Mouse (Mus musculus) hindbrain, embryonic 13.5 days (tissue): ENCODE measurements at regions not wholly inside any gene's neighbourhood (a gene's known extent, or its start where the extent isn't known, plus 50 kb on each side); places are given as distances from the start of the nearest gene placed in this dataset.

Experiments
- ATAC-seq: fragments of 200-750 bp; cut with Nextera tagmentation; 2 replicates; pipeline ENCODE4 v1.8.0; 2017; ENCODE audit warnings: moderate TSS enrichment; ENCODE audit not compliant: low FRiP score
- H3K27ac ChIP-seq: fragments of 300-500 bp; sonication (generic); 2 replicates; pipeline ENCODE4 v1.5.1; 2015; ENCODE audit warnings: inconsistent platforms, mild to moderate bottlenecking, moderate library complexity
- H3K27me3 ChIP-seq: fragments of 300-500 bp; sonication (generic); 2 replicates; pipeline ENCODE4 v1.6.1; 2015; ENCODE audit warnings: mild to moderate bottlenecking, inconsistent platforms
- H3K36me3 ChIP-seq: fragments of 300-500 bp; sonication (generic); 2 replicates; pipeline ENCODE4 v1.6.1; 2015; ENCODE audit warnings: mild to moderate bottlenecking, inconsistent platforms
- H3K4me1 ChIP-seq: fragments of 300-500 bp; sonication (generic); replicated peaks from 2 replicates; pipeline ENCODE4 v1.6.1; 2015; ENCODE audit warnings: inconsistent platforms
- H3K4me2 ChIP-seq: fragments of 300-500 bp; sonication (generic); 2 replicates; pipeline ENCODE4 v1.6.1; 2015; ENCODE audit warnings: inconsistent platforms, mild to moderate bottlenecking, moderate library complexity
- H3K4me3 ChIP-seq: fragments of 300-500 bp; sonication (generic); 2 replicates; pipeline ENCODE4 v1.5.1; 2015; ENCODE audit warnings: mild to moderate bottlenecking, inconsistent platforms
- H3K9ac ChIP-seq: fragments of 300-500 bp; sonication (generic); 2 replicates; pipeline ENCODE4 v1.6.1; 2015; ENCODE audit warnings: mild to moderate bottlenecking, inconsistent platforms
- H3K9me3 ChIP-seq: fragments of 300-500 bp; sonication (generic); 2 replicates; pipeline ENCODE4 v1.6.1; 2016; ENCODE audit warnings: inconsistent platforms
- WGBS: fragments of 180-500 bp; shearing (Covaris S2); methylation state at CpG from one replicate; pipeline ENCODE4 v1.1.7; 2015; 5-methylcytosine and 5-hydroxymethylcytosine counted together

GRCm38 (mm10) chr19:59650611-59651329, 192.6 kb downstream of the Emx2 start:
- Histone ChIP-seq H3K27ac (0 out of 2 replicates have a peak overlapping the region, but pooled peaks have one; percentile 40), H3K27me3 (no peaks in the 10 kb centered on the region), H3K4me1 (peaks cover 6% of the 10 kb centered on the region; the same call in 1 of the 2 replicates), H3K9me3 (no peaks in the 10 kb centered on the region), H3K4me2 (no peak overlapping the region), H3K36me3 (no peaks in the 10 kb centered on the region), H3K4me3 (no peak overlapping the region), H3K9ac (no peak overlapping the region)
- ATAC-seq = no peak
- WGBS = 72% methylated on average over 10 of the region's 10 CpGs

- no peak overlapping the region for H3K4me2 ChIP-seq
- H3K27me3 ChIP-seq = no peaks in the 10 kb centered on the region
- H3K36me3 ChIP-seq = no peaks in the 10 kb centered on the region
- no peaks in the 10 kb centered on the region for H3K9me3 ChIP-seq
- no peak for ATAC-seq
- H3K4me1 ChIP-seq = 0 out of 2 replicates have a peak, but pooled peaks cover 6% of the 10 kb centered on the region
- WGBS = 62% methylated on average over 18 of the region's 18 CpGs
- no peak overlapping the region for H3K27ac ChIP-seq
- H3K4me3 ChIP-seq = no peak overlapping the region
- no peak overlapping the region for H3K9ac ChIP-seq
Measured at GRCm38 (mm10) chr19:59653631-59654367, 195.6 kb downstream of the Emx2 start.

- no peak overlapping the region for H3K27ac ChIP-seq
- H3K4me2 ChIP-seq = no peak overlapping the region
- no peaks in the 10 kb centered on the region for H3K36me3 ChIP-seq
- no peak for ATAC-seq
- no peaks in the 10 kb centered on the region for H3K9me3 ChIP-seq
- no peaks in the 10 kb centered on the region for H3K27me3 ChIP-seq
- no peak overlapping the region for H3K9ac ChIP-seq
- H3K4me3 ChIP-seq = no peak overlapping the region
- 0 out of 2 replicates have a peak, but pooled peaks cover 6% of the 10 kb centered on the region for H3K4me1 ChIP-seq
- 83% methylated on average over 2 of the region's 2 CpGs for WGBS
Measured at GRCm38 (mm10) chr19:59655321-59655720, 197.1 kb downstream of the Emx2 start.

- H3K27me3 ChIP-seq = no peaks in the 10 kb centered on the region
- ATAC-seq = no peak
Measured at GRCm38 (mm10) chr19:59669793-59670192, 211.6 kb downstream of the Emx2 start.

GRCm38 (mm10) chr19:59673537-59673936, 215.4 kb downstream of the Emx2 start:
- H3K9me3 ChIP-seq = no peaks in the 10 kb centered on the region
- H3K36me3 ChIP-seq = no peaks in the 10 kb centered on the region
- ATAC-seq = no peak
- H3K9ac ChIP-seq = no peak overlapping the region
- no peaks in the 10 kb centered on the region; the same call in 1 of the 2 replicates for H3K27me3 ChIP-seq
- H3K4me2 ChIP-seq = no peak overlapping the region
- no peak overlapping the region for H3K27ac ChIP-seq
- H3K4me1 ChIP-seq = no peaks in the 10 kb centered on the region
- no peak overlapping the region for H3K4me3 ChIP-seq

More at GRCm38 (mm10) chr19:59669793-59670192, 211.6 kb downstream of the Emx2 start:
- no peak overlapping the region for H3K4me2 ChIP-seq
- no peaks in the 10 kb centered on the region for H3K36me3 ChIP-seq
- no peaks in the 10 kb centered on the region for H3K9me3 ChIP-seq
- no peak overlapping the region for H3K9ac ChIP-seq
- no peaks in the 10 kb centered on the region for H3K4me1 ChIP-seq
- no peak overlapping the region for H3K4me3 ChIP-seq
- H3K27ac ChIP-seq = no peak overlapping the region

- no peaks in the 10 kb centered on the region for H3K36me3 ChIP-seq
- no peaks in the 10 kb centered on the region for H3K4me1 ChIP-seq
- no peak for ATAC-seq
- no peaks in the 10 kb centered on the region for H3K9me3 ChIP-seq
- H3K27me3 ChIP-seq = no peaks in the 10 kb centered on the region; the same call in 1 of the 2 replicates
- no peak overlapping the region for H3K4me2 ChIP-seq
- 67% methylated on average over 7 of the region's 7 CpGs for WGBS
- H3K4me3 ChIP-seq = no peak overlapping the region
- no peak overlapping the region for H3K27ac ChIP-seq
- no peak overlapping the region for H3K9ac ChIP-seq
Measured at GRCm38 (mm10) chr19:59679191-59679590, 221.0 kb downstream of the Emx2 start.

- no peaks in the 10 kb centered on the region for H3K9me3 ChIP-seq
- no peak for ATAC-seq
- WGBS = 97% methylated on average over 4 of the region's 4 CpGs
Measured at GRCm38 (mm10) chr19:59680356-59680755, 222.2 kb downstream of the Emx2 start.

GRCm38 (mm10) chr19:59684292-59684691, 226.1 kb downstream of the Emx2 start:
- H3K9me3 ChIP-seq = no peaks in the 10 kb centered on the region
- no peak overlapping the region for H3K9ac ChIP-seq
- H3K27me3 ChIP-seq = no peaks in the 10 kb centered on the region
- no peak for ATAC-seq
- 85% methylated on average over 7 of the region's 7 CpGs for WGBS
- peaks cover 13% of the 10 kb centered on the region for H3K4me1 ChIP-seq
- H3K4me2 ChIP-seq = no peak overlapping the region
- no peaks in the 10 kb centered on the region for H3K36me3 ChIP-seq
- no peak overlapping the region for H3K4me3 ChIP-seq
- no peak overlapping the region for H3K27ac ChIP-seq

More at GRCm38 (mm10) chr19:59680356-59680755, 222.2 kb downstream of the Emx2 start:
- no peaks in the 10 kb centered on the region for H3K4me1 ChIP-seq
- no peak overlapping the region for H3K4me2 ChIP-seq
- no peak overlapping the region for H3K4me3 ChIP-seq
- no peaks in the 10 kb centered on the region for H3K36me3 ChIP-seq
- no peak overlapping the region for H3K27ac ChIP-seq
- H3K9ac ChIP-seq = no peak overlapping the region
- H3K27me3 ChIP-seq = no peaks in the 10 kb centered on the region; the same call in 1 of the 2 replicates

GRCm38 (mm10) chr19:59685826-59686717, 227.9 kb downstream of the Emx2 start:
- 53% methylated on average over 19 of the region's 19 CpGs for WGBS
- Histone ChIP-seq H3K36me3 (no peaks in the 10 kb centered on the region), H3K9ac (no peak overlapping the region), H3K27me3 (no peaks in the 10 kb centered on the region), H3K4me3 (no peak overlapping the region), H3K4me1 (peaks cover 13% of the 10 kb centered on the region), H3K27ac (no peak overlapping the region), H3K9me3 (no peaks in the 10 kb centered on the region), H3K4me2 (no peak overlapping the region)
- ATAC-seq = no peak

GRCm38 (mm10) chr19:59687206-59687605, 229.0 kb downstream of the Emx2 start:
- Histone ChIP-seq H3K4me1 (peaks cover 13% of the 10 kb centered on the region), H3K36me3 (no peaks in the 10 kb centered on the region), H3K4me3 (no peak overlapping the region), H3K9me3 (no peaks in the 10 kb centered on the region), H3K27me3 (no peaks in the 10 kb centered on the region), H3K9ac (no peak overlapping the region), H3K4me2 (no peak overlapping the region), H3K27ac (no peak overlapping the region)
- WGBS = 85% methylated on average over 7 of the region's 7 CpGs
- no peak for ATAC-seq

GRCm38 (mm10) chr19:59687681-59688080, 229.5 kb downstream of the Emx2 start:
- no peaks in the 10 kb centered on the region for H3K27me3 ChIP-seq
- H3K27ac ChIP-seq = no peak overlapping the region
- no peaks in the 10 kb centered on the region for H3K9me3 ChIP-seq
- peaks cover 13% of the 10 kb centered on the region for H3K4me1 ChIP-seq
- ATAC-seq = no peak
- no peak overlapping the region for H3K4me3 ChIP-seq
- H3K36me3 ChIP-seq = no peaks in the 10 kb centered on the region
- no peak overlapping the region for H3K4me2 ChIP-seq
- H3K9ac ChIP-seq = no peak overlapping the region
- 86% methylated on average over 1 of the region's 1 CpGs for WGBS

GRCm38 (mm10) chr19:59691541-59692096, 233.4 kb downstream of the Emx2 start:
- no peak for ATAC-seq
- 0 out of 2 replicates have a peak, but pooled peaks cover 1% of the 10 kb centered on the region for H3K4me1 ChIP-seq
- no peak overlapping the region for H3K4me3 ChIP-seq
- H3K27me3 ChIP-seq = no peaks in the 10 kb centered on the region
- H3K27ac ChIP-seq = no peak overlapping the region
- H3K9ac ChIP-seq = no peak overlapping the region
- H3K9me3 ChIP-seq = no peaks in the 10 kb centered on the region
- H3K4me2 ChIP-seq = no peak overlapping the region
- H3K36me3 ChIP-seq = no peaks in the 10 kb centered on the region
- 80% methylated on average over 15 of the region's 15 CpGs for WGBS
